Mouse (Mus musculus) E14TG2a.4 (cell line): ENCODE results near the gene Myoz2.

Source experiments
- CTCF ChIP-seq: conservative IDR thresholded peaks from 2 replicates; pipeline ENCODE4 v1.5.1; 2014; ENCODE audit warnings: low read length
- NANOG ChIP-seq: IDR thresholded peaks from 2 replicates; pipeline ENCODE4 v1.6.1; 2014; ENCODE audit warnings: borderline replicate concordance, low read length, mixed read lengths
- POU5F1 ChIP-seq: IDR thresholded peaks from 2 replicates; pipeline ENCODE4 v1.6.1; 2014; ENCODE audit warnings: low read length, borderline replicate concordance

- TF ChIP-seq CTCF (no peak), NANOG (no peak), POU5F1 (no peak)
Measured at GRCm38 (mm10) chr3:123080943-123081342, 46.1 kb upstream of the Myoz2 start.
